ENCODE assay signal across 8 mouse cellular contexts in the genomic region with DNA sequence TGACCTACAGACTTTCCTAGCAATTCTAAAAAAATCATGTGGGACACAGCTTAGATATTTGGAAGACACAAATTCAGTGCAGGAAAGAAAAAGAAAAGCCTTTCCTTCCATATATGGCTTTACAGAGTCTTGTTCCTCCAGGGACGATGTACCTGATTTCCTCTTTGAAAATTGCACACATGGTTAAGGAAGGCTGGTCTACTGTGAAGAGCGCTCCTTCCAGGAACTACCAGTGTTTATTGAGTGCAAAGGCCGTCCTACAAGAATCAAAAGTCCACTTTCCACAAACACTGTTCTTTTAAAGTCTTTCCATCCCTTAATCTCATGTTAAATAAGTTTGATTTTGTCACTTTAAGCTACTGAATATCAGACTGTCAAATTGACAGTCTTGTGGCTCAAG. TPM values are rescaled to one million over a fixed set of nuclear protein-coding genes. Genes with fewer than 3 reads are reported as not detected.
A peak's percentile ranks its signal among the peaks of the same experiment; 100 is the strongest.
DNase-seq lines count a peak whose midpoint lies in the region; ATAC-seq and TF ChIP-seq lines count a peak whose summit lies in the region.

No protein-coding gene starts in this region.

- no peaks in the 10 kb centered on the region for H3K27me3 ChIP-seq in lung, postnatal 0 days (replicated peaks; ENCODE audit: insufficient read depth, low read length)
- no peaks in the 10 kb centered on the region for H3K27me3 ChIP-seq in forebrain, embryonic 11.5 days (ENCODE audit: control insufficient read depth, insufficient read depth, low read length)
- no peaks in the 10 kb centered on the region for H3K27me3 ChIP-seq in limb, embryonic 12.5 days
- no peaks in the 10 kb centered on the region for H3K27me3 ChIP-seq in stomach, embryonic 14.5 days (ENCODE audit: control insufficient read depth, insufficient read depth, low read length)

- H3K4me3 ChIP-seq in lung, postnatal 0 days (ENCODE audit: low read depth, low read length): peak overlapping the region; percentile 91
- H3K4me3 ChIP-seq in forebrain, embryonic 11.5 days (ENCODE audit: low read depth, low read length): peak overlapping the region; percentile 79
- peak overlapping the region; percentile 72 for H3K4me3 ChIP-seq in limb, embryonic 12.5 days (replicated peaks)
- H3K4me3 ChIP-seq in stomach, embryonic 14.5 days (ENCODE audit: low read depth, low read length): peak overlapping the region; percentile 56

- DNase-seq in lung, postnatal 0 days (ENCODE audit: low spot score): peak; percentile 41
- no peak for DNase-seq in lung, adult 18-20 months
- no peak for DNase-seq in forebrain, embryonic 11.5 days (ENCODE audit: low spot score)
- DNase-seq in left cerebral cortex, adult 8-10 months (ENCODE audit: low spot score in 2 of 2): no peak
- no peak for DNase-seq in urinary bladder, postnatal 4 days (ENCODE audit: low spot score in 2 of 2)

- peaks cover 8% of the 10 kb centered on the region; the same call in 1 of the 2 replicates for H3K4me1 ChIP-seq in lung, postnatal 0 days (ENCODE audit: insufficient read depth, low read depth, low read length)
- peaks cover 8% of the 10 kb centered on the region for H3K4me1 ChIP-seq in forebrain, embryonic 11.5 days (replicated peaks; ENCODE audit: control insufficient read depth, insufficient read depth, low read length)
- H3K4me1 ChIP-seq in limb, embryonic 12.5 days (replicated peaks): peaks cover 24% of the 10 kb centered on the region
- H3K4me1 ChIP-seq in stomach, embryonic 14.5 days (ENCODE audit: control insufficient read depth, insufficient read depth, low read length): peaks cover 17% of the 10 kb centered on the region; the same call in 1 of the 2 replicates

- no peaks in the 10 kb centered on the region for H3K36me3 ChIP-seq in lung, postnatal 0 days (ENCODE audit: insufficient read depth, low read length)
- no peaks in the 10 kb centered on the region for H3K36me3 ChIP-seq in forebrain, embryonic 11.5 days (ENCODE audit: control insufficient read depth, insufficient read depth, low read length)
- no peaks in the 10 kb centered on the region for H3K36me3 ChIP-seq in limb, embryonic 12.5 days
- no peaks in the 10 kb centered on the region for H3K36me3 ChIP-seq in stomach, embryonic 14.5 days (ENCODE audit: control insufficient read depth, insufficient read depth, low read length)

- no peak for ATAC-seq in lung, postnatal 0 days
- ATAC-seq in forebrain, embryonic 11.5 days (replicated peaks; ENCODE audit: low FRiP score): no peak
- ATAC-seq in limb, embryonic 12.5 days (ENCODE audit: insufficient number of reproducible peaks, insufficient read depth, low FRiP score, low TSS enrichment, low read depth): no peak
- no peak for ATAC-seq in stomach, embryonic 14.5 days (ENCODE audit: insufficient number of reproducible peaks, insufficient read depth, low FRiP score, low read depth)
- no peak for ATAC-seq in megakaryocyte-erythroid progenitor cell, adult 5-6 weeks (replicated peaks; ENCODE audit: low FRiP score, low TSS enrichment, poor library complexity, severe bottlenecking)

- WGBS in lung, postnatal 0 days: 30% methylated on average over 3 of the region's 3 CpGs
- 75% methylated on average over 3 of the region's 3 CpGs for WGBS in forebrain, embryonic 11.5 days
- WGBS in limb, embryonic 12.5 days: 56% methylated on average over 3 of the region's 3 CpGs
- 36% methylated on average over 3 of the region's 3 CpGs for WGBS in stomach, embryonic 14.5 days

- no peak for TF ChIP-seq EP300 in lung, postnatal 0 days (IDR thresholded peaks at IDR 0.05)

- no peaks in the 10 kb centered on the region for H3K9me3 ChIP-seq in lung, postnatal 0 days (ENCODE audit: low read length)
- H3K9me3 ChIP-seq in forebrain, embryonic 11.5 days (ENCODE audit: control insufficient read depth, low read length): no peaks in the 10 kb centered on the region
- no peaks in the 10 kb centered on the region for H3K9me3 ChIP-seq in limb, embryonic 12.5 days
- no peaks in the 10 kb centered on the region for H3K9me3 ChIP-seq in stomach, embryonic 14.5 days (ENCODE audit: control insufficient read depth, low read depth, low read length)

- peak overlapping the region; percentile 87 for H3K9ac ChIP-seq in lung, postnatal 0 days (replicated peaks; ENCODE audit: low read depth)
- peak overlapping the region; percentile 76 for H3K9ac ChIP-seq in forebrain, embryonic 11.5 days (ENCODE audit: low read length)
- peak overlapping the region; percentile 74 for H3K9ac ChIP-seq in limb, embryonic 12.5 days (replicated peaks)
- H3K9ac ChIP-seq in stomach, embryonic 14.5 days (replicated peaks; ENCODE audit: low read depth, low read length): peak overlapping the region; percentile 76

- no peak for TF ChIP-seq CTCF in lung, postnatal 0 days (IDR thresholded peaks at IDR 0.05)

- peak overlapping the region; percentile 97 for H3K27ac ChIP-seq in lung, postnatal 0 days (ENCODE audit: low read length)
- no peak overlapping the region for H3K27ac ChIP-seq in forebrain, embryonic 11.5 days (ENCODE audit: low read depth, low read length)
- H3K27ac ChIP-seq in limb, embryonic 12.5 days: peak overlapping the region; percentile 93
- peak overlapping the region; percentile 87 for H3K27ac ChIP-seq in stomach, embryonic 14.5 days (ENCODE audit: low read length)

- H3K4me2 ChIP-seq in lung, postnatal 0 days (replicated peaks; ENCODE audit: low read depth, low read length): peak overlapping the region; percentile 69
- H3K4me2 ChIP-seq in forebrain, embryonic 11.5 days (ENCODE audit: low read depth, low read length, severe bottlenecking): peak overlapping the region; percentile 88
- peak overlapping the region; percentile 66 for H3K4me2 ChIP-seq in limb, embryonic 12.5 days
- peak overlapping the region; percentile 58 for H3K4me2 ChIP-seq in stomach, embryonic 14.5 days (replicated peaks; ENCODE audit: low read depth, low read length)

RNA-seq across cellular contexts. Expression of a gene that starts 0.9 kb away (rescaled TPM):
- 46.6 and 47.5 TPM in 2 replicates for polyA plus RNA-seq in lung, postnatal 0 days (2015; fragmentation: Nextera tagmentation; extraction: Ambion mirVana)
- polyA plus RNA-seq in forebrain, embryonic 11.5 days (2014; fragmentation: Nextera tagmentation; extraction: Ambion mirVana): 51.3 and 59.6 TPM in 2 replicates
- 52.4 and 61.7 TPM in 2 replicates for polyA plus RNA-seq in limb, embryonic 12.5 days (2016; fragmentation: Nextera tagmentation; extraction: Ambion mirVana)
- polyA plus RNA-seq in stomach, embryonic 14.5 days (2014; fragmentation: Nextera tagmentation; extraction: Ambion mirVana): 52.6 and 57.1 TPM in 2 replicates
- 10 to 100 TPM; 32.4 to 44.2 (median 39.2) TPM for total RNA-seq in left cerebral cortex, adult 8-10 months (2022)
- total RNA-seq in megakaryocyte-erythroid progenitor cell, adult 5-6 weeks (2014; fragmentation: Nextera tagmentation): 23.1 and 29.9 TPM in 2 replicates
- total RNA-seq in megakaryocyte-erythroid progenitor cell, adult 5-6 weeks (2017): 15.1 and 35.5 TPM in 2 replicates

RNA-seq across cellular contexts. Expression of a gene that starts 42.3 kb away (rescaled TPM):
- 7.7 and 8.0 TPM in 2 replicates for polyA plus RNA-seq in lung, postnatal 0 days (2015; fragmentation: Nextera tagmentation; extraction: Ambion mirVana)
- polyA plus RNA-seq in forebrain, embryonic 11.5 days (2014; fragmentation: Nextera tagmentation; extraction: Ambion mirVana): 12.0 and 13.5 TPM in 2 replicates
- 9.8 and 11.6 TPM in 2 replicates for polyA plus RNA-seq in limb, embryonic 12.5 days (2016; fragmentation: Nextera tagmentation; extraction: Ambion mirVana)
- polyA plus RNA-seq in stomach, embryonic 14.5 days (2014; fragmentation: Nextera tagmentation; extraction: Ambion mirVana): 14.1 and 16.8 TPM in 2 replicates
- total RNA-seq in left cerebral cortex, adult 8-10 months (2022): 100 to 1,000 TPM in 2 of 4 experiments, 10 to 100 TPM in 2; 92.8 to 110 (median 102) TPM
- total RNA-seq in megakaryocyte-erythroid progenitor cell, adult 5-6 weeks (2014; fragmentation: Nextera tagmentation): 39.5 and 43.9 TPM in 2 replicates
- 59.8 and 62.4 TPM in 2 replicates for total RNA-seq in megakaryocyte-erythroid progenitor cell, adult 5-6 weeks (2017)
